Mouse (Mus musculus) c-Kit-positive CD71-positive TER-119-positive erythroid progenitor cells, embryonic 14.5 days (primary cell): ENCODE results near the gene Lrrc8d.

Experiments
- DNase-seq: peaks from one replicate; pipeline ENCODE4 v3.0.0-alpha.2; 2013; ENCODE audit warnings: low spot score

Gene Lrrc8d

DNA sequence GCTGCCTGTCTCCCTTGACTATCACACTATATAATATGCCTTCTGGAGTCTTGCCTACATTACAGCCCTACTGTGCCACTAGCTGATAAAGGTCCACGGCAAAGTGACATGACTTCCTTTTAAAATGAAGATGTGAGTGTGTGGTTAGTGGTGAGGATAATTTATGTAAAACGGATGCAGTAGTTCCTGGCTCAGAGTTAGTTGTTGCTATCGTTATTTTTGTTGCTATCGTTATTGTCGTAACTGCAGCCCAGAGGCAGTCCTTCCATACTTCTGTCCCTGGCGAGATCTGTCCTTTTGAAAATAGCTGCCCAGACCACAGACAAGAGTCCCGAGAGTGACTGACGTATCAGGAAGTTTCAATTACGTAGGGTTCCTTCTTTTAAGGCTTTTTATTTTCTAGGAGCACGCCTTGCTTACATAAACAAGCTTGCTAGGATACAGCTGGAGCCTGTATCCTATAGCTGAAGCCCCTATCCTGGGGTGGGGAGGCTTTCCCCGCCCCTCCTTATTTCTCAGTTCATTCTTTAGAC, 18.4 kb downstream of the Lrrc8d start:
- DNase-seq, result peak; percentile 40

DNA sequence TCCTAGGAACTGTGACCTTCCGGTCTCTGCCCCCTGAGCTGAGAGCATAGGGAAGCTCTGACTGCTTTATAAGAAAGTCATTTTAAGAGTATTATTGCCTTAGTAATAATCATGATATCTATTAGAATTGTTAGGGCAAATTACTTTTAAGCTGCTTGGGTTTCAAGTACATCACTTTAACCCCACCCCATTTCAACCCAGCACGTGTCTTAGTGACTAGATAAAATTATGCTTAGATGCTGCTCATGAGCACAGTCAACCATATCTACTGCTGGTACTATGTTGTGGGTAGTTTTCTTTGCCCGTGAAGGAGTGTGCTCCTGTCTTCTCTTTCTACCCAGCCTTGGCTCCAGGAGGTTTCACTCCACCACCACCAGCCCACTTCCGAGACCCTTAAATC, 21.5 kb downstream of the Lrrc8d start:
- DNase-seq, result no peak

DNA sequence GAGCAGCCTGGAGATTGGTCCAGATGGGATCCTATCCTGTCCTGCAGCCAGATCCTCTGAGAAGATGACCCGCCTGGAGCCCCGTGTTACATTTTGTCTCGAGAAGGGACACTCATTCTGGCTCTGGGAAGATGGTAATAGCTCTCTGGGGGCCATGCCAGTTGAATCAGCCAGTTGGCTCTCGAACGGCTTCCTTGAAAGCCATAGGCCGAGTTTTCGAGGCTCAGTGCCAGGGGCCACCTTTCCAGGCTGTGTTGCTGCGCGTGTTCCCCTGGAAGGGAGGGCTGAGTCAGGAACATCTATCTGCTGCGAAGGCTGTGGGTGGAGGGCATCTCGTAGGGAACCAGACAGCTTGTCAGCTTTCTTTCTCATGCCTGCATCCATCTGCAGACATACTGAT, 23.0 kb downstream of the Lrrc8d start:
- no peak for DNase-seq

DNA sequence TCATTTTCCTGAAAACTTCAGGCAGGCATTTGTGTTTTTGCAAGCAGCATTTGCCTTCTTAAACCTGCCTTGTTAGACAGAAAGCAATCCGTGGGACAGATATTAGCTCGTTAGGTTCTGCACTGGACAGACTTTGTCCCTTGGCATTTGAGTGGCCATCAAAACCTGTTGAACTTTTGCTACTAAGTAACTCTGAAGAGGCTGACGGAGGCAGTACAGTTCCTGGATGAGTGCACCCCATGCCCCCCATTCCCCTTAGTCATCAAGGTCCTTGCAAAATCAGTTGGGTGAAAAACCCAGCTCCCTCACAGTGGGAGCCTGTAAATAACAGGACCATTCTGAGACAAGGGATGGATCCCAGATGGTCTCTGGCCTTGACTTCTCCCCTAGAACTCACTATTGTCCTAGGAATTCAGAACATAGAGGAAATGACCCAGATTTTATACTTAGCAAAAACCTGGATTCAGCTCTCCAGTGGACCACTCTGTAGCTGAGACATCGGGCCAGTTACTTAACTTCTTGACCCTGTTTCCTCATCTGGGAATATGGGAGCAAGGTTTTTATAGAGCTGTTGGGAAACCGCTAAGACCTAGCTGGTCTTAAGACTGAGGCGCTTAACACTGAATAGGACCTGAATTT, 30.5 kb downstream of the Lrrc8d start:
- no peak for DNase-seq

DNA sequence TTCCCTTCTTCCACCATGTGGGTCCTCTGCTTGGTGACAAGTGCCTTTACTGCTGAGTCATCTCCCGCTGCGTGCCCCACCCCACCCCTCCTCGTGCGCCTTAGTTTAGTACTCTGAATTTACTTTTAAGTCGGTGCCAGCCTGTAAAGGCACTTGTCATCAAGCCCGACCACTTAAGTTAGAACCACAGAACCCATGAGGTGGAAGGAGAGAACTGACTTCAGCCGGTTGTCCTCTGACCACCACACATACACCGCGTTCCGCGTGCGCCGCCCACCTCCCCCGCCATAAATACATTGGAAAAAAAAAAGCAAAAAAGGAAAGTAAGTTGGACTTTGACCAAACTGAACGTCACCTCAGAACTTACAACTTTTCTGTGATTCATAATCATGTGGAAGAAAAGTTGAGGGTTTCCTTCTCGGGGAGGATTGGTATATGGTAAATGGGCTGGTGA, 31.4 kb downstream of the Lrrc8d start:
- peak; percentile 77 for DNase-seq

DNA sequence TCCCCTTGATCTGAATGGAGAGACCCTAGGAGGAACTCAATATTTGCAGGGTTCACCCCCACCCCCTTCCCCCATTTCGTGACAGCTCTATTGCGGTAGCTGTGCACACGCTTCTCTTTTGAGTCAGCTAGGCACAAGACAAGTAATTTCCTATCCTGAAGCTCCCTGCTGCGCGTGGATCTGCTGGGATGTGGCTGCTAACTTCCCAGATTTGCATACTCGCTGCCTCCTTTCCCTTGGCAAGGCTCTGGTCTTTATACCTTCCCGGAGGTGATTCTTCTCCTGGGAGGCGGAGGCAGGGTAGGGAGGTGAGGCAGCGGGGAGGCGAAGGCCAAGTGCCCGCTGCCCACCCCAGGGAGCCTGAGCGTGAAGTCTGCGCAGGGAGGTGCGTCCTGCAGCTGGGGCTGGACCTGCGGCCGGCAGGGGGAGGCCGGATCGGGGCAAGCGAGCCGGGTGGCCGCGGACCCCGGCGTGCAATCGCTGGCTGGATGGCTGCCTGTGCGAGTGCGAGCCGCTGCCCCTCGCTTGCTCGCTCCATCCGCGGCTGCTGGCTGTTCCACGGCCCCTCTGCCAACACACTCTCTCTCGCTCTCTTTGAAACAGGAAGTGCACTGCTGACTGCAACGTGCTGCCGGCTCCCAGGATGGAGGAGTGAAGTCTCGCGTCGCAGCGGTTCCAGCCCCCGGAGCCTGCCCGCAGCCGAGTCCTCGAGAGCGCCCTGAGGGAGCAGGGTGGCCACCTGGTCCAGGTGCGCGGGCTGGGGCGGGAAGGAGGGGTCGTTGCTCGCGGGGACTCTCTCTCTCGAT, 32.1 kb downstream of the Lrrc8d start:
- DNase-seq, result peak; percentile 52

DNA sequence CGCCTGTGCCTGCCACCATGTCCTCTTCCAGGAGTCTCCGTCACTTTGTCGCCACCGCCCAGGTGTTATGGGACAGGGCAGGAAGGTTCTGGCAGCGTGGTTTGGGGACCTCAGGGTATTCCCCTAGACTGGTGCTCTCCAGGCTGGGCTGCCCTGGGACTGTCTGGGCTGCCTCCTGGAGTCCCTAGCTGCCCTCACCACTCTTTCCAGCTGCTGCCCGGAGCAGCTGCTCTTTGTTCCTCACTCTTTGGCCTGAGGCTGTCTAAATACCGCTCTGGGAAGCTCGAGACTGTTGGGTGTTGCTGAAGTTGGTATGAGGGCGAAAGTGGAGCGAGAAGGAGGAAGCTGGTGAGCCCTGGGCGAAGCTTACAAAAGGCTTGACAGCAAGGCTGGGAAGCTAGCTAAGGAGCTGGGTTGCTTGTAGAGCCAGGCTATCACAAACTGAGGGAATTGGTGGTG, 32.7 kb downstream of the Lrrc8d start:
- DNase-seq, result peak; percentile 40

DNA sequence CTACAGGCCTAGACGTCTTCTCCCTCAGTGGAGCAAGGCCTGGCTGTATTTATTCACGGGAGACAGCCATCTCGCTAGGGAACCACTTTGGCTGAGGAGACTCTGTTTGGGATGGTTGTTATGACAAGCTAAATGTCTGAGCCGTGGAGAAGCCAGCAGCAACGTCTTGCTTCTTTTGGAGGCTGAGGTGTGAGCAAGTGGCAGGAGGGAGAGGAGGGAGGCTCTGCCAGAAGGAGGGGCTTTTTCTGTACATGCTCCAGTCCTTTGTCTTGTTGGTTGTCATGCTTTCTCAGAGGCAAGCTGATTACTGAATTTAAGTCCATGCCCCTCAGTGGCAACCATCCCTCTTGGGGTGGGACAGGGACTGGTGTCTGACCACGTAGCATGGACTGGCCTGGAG, 33.5 kb downstream of the Lrrc8d start:
- DNase-seq, result no peak

DNA sequence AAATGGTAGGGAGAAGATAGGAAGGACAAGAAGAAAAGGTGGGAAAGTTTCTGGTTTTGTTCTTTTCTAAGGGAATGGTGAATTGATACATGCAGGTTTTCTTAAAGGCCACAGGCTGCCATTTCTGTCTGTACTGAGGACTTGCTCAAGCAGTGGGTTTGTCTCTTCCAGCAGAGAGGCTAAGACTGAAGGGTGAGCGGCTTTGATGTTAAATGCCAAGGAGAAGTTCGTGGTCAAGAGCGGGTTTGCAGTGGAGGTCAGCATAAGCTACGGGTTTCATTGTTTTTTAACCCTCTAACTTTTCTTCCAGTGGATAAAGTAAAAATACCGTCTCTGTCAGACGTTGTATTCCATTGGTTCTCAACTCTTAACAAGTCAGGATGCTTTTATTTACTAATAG, 36.6 kb downstream of the Lrrc8d start:
- no peak for DNase-seq

DNA sequence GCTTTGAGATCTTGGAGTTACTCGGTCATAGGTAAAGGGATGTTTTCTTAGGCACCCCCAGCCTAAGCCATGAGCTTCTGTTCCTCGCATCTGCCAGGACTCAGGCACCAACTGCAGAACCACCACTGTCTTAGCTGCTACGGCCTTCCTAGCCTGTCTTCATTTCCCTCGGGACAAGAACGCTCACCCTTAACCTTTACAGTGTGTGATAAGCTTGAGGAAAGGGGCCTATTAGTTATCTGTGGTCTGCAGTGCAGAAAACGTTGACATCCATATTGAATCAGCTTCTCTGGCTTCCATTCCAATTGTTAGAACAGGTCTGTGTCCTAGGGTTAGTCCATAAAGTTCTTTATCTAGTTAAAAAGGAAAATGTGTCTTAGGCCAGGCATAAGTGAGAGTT, 37.4 kb downstream of the Lrrc8d start:
- DNase-seq, result peak; percentile 39

DNA sequence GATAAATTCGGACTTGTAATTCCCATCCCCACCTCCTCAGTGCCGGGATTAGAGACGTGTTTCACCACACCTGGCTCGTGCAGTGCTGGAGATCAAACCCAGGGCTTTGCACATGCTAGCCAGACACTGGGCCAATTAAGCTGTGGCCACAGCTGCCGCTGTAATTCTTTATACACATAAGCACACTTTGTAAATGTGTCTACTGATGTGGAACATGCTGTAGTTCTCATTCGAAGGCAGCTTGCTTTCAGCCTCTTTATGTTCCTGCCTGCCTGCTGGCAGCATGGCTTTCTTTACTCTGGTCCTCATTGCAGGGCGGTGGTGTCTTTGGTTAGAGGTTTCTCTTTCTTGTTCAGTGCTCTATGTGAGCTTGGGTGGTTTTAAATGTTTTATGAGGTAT, 40.7 kb downstream of the Lrrc8d start:
- no peak for DNase-seq

DNA sequence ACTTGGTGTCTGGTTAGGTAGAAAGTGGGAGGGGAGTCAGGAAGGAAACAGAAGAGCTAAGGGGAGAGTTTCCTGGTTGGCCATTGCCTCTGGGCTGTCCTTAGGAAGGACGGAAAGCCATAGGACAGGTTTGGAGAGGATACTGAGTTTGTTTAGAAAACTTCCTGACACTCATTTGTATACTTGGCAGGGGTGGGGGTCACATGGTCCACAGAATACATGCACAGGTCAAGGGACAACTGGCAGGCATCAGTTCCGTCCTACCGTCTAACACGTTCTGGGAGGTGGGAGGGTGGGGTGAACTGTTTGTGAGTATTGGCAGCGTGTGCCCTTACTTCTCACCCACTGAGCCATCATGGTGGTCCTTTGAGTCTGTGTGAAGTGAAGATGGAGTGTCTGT, 42.9 kb downstream of the Lrrc8d start:
- DNase-seq, result no peak

DNA sequence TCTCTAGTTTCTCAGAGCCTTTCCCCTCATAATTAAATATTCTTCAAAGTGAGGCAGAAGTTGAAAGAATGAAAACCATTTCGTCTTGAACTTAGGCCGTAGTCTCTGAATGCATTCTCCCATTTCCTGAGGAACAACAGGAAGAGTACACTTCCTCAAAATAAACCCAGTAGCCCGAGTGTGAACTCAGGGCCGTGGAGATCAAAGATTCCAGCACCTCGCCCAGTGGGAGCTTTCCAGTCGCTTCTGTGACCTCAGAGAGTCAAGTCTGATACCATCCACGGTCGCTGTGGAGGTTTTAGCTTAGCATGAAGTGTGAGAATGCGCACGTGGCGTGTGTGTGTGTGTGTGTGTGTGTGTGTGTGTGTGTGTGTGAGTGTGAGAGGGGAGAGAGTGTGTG, 45.6 kb downstream of the Lrrc8d start:
- DNase-seq, result no peak

DNA sequence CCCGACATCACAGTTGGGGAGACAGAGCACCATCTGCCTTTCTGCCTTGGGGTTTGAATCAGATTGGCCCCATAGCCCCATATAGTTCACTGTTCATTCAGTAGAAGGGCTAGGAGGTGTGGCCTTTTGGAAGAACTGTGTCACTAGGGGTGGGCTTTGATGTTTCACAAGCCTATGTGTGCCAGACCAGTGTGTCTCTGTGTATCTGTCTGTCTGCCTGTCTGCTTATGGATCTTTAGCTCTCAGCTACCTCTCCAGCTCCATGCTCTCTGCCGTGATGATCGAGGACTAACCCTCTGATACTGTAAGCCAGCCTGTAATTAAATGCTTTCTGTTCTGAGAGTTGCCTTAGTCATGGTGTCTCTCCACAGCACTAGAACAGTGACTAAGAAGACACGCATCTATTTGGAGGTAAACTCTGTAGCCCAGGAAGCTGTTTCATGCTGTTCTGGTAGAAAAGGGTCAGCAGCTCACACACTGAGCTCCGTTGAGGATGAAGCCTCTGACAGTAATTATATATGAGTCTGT, 46.2 kb downstream of the Lrrc8d start:
- DNase-seq, result no peak

DNA sequence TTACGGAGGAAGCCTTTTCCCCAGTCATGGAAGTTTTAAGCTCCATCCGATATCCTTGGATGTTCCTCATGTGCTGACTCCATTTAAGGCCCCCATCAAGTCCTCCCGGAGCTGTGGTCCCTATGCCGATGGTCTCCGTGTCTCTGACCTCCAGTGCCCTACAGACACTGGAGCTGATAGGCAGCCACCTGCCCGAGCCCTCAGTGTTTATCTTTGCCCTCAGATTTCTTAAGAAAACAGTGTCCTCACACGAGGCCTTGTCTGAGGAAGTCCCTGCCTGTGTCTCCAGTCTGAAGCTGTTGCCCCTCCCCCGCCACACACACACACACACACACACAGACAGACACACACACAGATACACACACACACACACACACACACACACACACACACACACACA, 55.0 kb downstream of the Lrrc8d start:
- DNase-seq, result no peak

DNA sequence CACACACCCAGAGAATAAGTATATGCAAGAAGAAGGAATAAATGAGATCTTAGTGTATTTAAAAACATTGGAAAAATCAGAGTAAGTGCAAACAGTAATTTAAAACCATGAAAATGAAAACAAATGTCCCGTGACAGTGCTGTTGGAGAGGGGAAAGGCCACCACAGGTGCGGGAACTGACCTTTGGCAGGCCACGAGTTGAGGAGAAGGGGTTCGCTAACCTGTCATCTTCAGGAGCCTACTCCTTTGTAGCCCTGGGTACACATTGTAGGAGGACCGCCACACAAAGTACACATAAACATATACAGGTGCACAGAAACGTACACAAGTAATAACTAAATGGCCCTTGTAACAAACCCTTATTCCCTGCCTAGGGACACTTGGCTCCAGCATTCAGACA, 55.7 kb downstream of the Lrrc8d start:
- no peak for DNase-seq

DNA sequence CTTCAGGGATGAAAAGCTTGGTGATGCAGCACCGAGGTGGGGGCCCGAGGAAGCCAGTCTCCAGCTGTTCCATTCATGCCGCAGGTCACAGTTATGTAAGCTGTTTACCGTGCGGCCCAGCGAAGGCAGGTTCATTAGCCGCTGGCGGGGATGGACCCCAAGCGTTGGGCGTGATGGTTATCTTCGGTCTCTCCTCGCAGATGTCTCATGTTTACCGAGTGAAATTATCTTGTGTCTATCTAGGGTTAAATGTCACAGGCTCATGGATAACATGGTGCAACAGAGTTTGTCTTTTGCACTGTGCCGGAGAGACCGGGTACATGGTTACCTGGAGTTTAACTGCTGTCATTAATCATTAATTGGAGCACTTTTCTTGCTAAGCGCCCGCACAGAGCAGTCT, 58.2 kb downstream of the Lrrc8d start:
- no peak for DNase-seq

DNA sequence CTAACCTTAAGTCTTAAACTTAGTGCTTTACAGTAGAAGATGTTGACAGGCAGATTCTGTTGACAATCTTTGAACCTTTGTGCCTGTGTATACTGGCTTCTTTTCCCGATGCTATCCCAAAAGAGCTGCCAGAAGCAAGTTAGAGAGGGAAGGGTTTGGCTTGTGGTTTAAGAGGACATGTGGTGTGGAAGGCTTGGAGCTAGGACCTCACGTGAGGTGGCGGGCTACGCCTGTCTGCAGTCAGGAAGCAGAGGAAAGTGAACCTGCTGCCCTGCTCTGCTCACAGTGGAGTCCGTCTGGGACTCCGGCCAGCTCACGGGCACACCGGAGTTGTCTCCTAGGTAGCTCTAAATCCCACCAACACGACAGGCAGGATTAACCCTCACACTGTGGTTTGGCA, 59.1 kb downstream of the Lrrc8d start:
- no peak for DNase-seq

DNA sequence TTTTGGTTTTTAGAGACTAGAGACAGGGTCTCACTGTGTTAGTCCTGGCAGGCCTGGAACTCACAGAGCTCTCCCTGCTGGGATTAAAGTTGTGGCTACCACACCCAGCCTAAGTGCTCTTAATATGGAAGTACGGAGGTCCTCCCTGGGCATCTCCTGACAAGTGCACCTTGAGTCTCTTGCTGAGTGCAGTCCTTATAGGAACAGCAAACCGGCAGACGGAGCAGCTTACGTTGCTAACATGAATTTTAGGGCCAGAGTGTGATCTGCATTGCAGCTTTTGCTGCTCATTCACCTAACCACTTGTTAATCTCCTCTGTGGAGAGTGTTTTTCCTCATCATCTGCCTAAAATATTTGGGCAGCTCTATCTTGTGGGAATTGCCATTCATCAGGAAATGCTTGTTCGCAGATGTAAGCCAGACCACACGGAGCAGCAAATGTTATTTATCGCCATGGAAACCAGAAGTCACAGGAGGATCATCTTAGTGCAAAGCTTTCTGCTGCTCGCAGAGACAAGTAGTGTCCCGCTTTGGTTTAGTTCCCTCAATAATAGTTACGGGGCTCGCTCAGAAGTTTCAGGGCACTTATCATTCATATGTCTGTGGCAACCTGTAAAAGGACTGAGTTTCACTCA, 62.2 kb downstream of the Lrrc8d start:
- DNase-seq, result no peak

DNA sequence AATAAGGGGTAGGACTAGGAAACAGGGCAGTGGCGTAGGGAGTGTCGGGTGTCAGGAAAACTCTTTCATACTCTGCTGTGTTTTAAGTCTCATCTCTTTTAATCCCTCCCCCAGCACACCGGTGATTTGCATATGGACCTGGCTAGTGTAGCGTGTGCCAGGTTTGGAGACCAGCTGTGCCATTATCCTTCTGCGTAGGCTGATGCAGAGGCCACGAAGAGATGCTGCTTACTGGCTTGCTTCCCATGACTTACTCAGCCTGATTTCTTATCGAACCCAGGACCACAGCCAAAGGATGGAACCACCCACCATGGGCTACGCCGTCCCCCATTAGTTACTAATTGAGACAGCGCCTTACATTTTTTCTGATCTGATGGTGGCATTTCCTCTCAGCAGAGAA, 64.6 kb downstream of the Lrrc8d start:
- no peak for DNase-seq

DNA sequence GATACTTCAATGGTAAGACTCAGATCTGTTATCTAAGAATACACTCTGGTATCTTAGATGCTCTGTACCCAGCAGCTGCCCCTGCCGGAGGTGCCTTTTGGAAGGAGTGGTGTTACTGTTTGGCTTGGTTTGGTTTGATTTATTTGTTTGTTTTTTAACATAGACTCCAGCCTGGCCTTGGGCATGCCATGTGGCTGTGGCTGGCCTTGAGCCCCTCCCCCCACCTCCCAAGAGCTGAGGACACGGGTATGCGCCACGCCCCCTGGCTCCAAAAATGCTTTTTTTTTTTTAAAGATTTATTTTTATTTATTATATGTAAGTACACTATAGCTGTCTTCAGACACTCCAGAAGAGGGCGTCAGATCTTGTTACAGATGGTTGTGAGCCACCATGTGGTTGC, 65.6 kb downstream of the Lrrc8d start:
- no peak for DNase-seq

DNA sequence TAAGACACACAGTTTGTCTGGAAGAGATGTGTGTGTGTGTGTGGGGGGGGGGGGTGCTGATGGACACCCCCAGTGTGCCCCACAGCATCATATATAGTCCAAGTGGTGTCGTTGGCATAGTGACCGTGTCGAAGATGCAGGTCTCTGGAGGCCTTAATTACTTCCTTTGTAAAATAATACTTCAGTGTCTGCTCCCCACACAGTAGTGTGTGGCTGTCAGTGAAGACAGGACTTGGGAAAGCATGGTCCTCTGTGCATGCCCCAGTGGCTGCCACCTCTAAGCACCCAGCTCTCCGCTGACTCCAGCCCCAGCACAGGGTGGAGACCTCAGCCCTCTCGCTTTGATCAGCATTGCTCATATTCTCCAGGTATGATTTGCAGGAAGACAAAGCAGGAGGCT, 76.6 kb downstream of the Lrrc8d start:
- DNase-seq, result no peak
